Mouse (Mus musculus) lung, postnatal 0 days (tissue): ENCODE data around the gene 4931429L15Rik.

Source experiments
- CTCF ChIP-seq: IDR thresholded peaks from 2 replicates; pipeline ENCODE4 v1.5.1; 2016; ENCODE audit warnings: antibody characterized with exemption, mild to moderate bottlenecking
- EP300 ChIP-seq: IDR thresholded peaks from 2 replicates; pipeline ENCODE4 v1.6.1; 2016; ENCODE audit warnings: antibody characterized with exemption, mild to moderate bottlenecking, control low read depth

DNA sequence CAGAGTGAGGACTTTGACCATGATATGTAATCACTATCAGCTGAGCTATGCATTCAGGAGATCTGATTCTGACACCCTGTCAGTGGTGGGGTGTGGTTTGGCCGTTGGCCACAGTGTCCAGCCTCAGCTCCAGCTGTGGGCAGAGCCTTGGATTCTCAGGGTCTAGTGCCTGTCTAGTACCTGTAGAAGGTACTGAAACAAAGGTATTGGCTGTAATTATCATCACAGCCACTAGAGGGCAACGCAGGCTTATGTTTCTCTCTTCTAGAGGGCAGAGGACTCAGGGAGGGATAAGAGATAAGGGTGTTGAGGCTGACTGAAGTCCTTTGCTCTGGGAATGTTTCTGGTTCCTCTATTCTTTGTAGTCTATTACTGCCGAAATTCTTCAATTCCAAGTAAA, 34.2 kb upstream of the 4931429L15Rik start:
- TF ChIP-seq CTCF (peak; percentile 87), EP300 (no peak)
